Comparison of ENCODE assay signal across 13 mouse cellular contexts in genomic region chr2:17415347-17415746, GRCm38 (mm10).
DNase-seq lines count a peak whose midpoint lies in the region; ATAC-seq and TF ChIP-seq lines count a peak whose summit lies in the region.
"Had no signal": no experiment of that assay in that cellular context is flagged by ENCODE, and none has a peak within 500 bp of the region (broad histone marks: within the 10 kb centered on the region; RNA-seq: fewer than 3 reads in every experiment).

No protein-coding gene starts in this region.

- 19% methylated on average over 4 of the region's 4 CpGs for WGBS in kidney, postnatal 0 days
- 15% methylated on average over 4 of the region's 4 CpGs for WGBS in forebrain, postnatal 0 days

- TF ChIP-seq CTCF in kidney, postnatal 0 days (IDR thresholded peaks at IDR 0.05; ENCODE audit: low read depth): peak; percentile 78
- peak; percentile 65 for TF ChIP-seq CTCF in forebrain, postnatal 0 days (IDR thresholded peaks at IDR 0.05; ENCODE audit: low read depth)

- intact Hi-C loops in gastrocnemius, postnatal 36 days (cut with DNase I): loop anchor here (5.0 kb wide), 1 partner anchor 1058 kb away; the partner anchor contains the start of gene Plxdc2

- H3K4me1 ChIP-seq in kidney, postnatal 0 days (replicated peaks; ENCODE audit: insufficient read depth, low read length): no peaks in the 10 kb centered on the region
- no peaks in the 10 kb centered on the region for H3K4me1 ChIP-seq in forebrain, postnatal 0 days (ENCODE audit: insufficient read depth)
- H3K4me1 ChIP-seq: heart, embryonic 15.5 days; liver, embryonic 15.5 days had no signal

- H3K27ac ChIP-seq in kidney, postnatal 0 days: no peak overlapping the region
- no peak overlapping the region for H3K27ac ChIP-seq in forebrain, postnatal 0 days (ENCODE audit: low read depth, low read length)
- H3K27ac ChIP-seq: heart, embryonic 15.5 days; liver, embryonic 15.5 days had no signal

- no peak overlapping the region for H3K4me3 ChIP-seq in kidney, postnatal 0 days (replicated peaks; ENCODE audit: low read depth, low read length)
- no peak overlapping the region for H3K4me3 ChIP-seq in forebrain, postnatal 0 days (ENCODE audit: low read depth, low read length)
- H3K4me3 ChIP-seq: heart, embryonic 15.5 days; liver, embryonic 15.5 days had no signal

- DNase-seq in embryo, embryonic 10.5 days (ENCODE audit: low spot score): peak; percentile 43
- DNase-seq in embryo, embryonic 10 days (ENCODE audit: low spot score): no peak
- DNase-seq in kidney, postnatal 0 days (ENCODE audit: low spot score): peak; percentile 81
- DNase-seq in kidney, postnatal 36 days: no peak
- DNase-seq in CD4-positive, CD25-positive, alpha-beta regulatory T cell, adult 2 months (ENCODE audit: low read depth, low spot score): peak; percentile 22
- DNase-seq in forebrain, postnatal 0 days: peak; percentile 40
- no peak for DNase-seq in gastrocnemius, postnatal 36 days
- DNase-seq in right cerebral cortex, adult 18-20 months: no peak
- DNase-seq: cerebellum, postnatal 25 days; kidney, adult 2 months; layer of hippocampus, postnatal 36 days had no signal

- no peaks in the 10 kb centered on the region for H3K27me3 ChIP-seq in kidney, postnatal 0 days (ENCODE audit: insufficient read depth, low read length)
- no peaks in the 10 kb centered on the region for H3K27me3 ChIP-seq in forebrain, postnatal 0 days (ENCODE audit: insufficient read depth, low read length)
- H3K27me3 ChIP-seq: heart, embryonic 15.5 days; liver, embryonic 15.5 days had no signal

- H3K4me2 ChIP-seq in kidney, postnatal 0 days (ENCODE audit: low read length): no peak overlapping the region
- H3K4me2 ChIP-seq in forebrain, postnatal 0 days (ENCODE audit: low read depth): no peak overlapping the region
- H3K4me2 ChIP-seq: heart, embryonic 15.5 days; liver, embryonic 15.5 days had no signal

- H3K9ac ChIP-seq in kidney, postnatal 0 days (ENCODE audit: low read depth, low read length): no peak overlapping the region
- H3K9ac ChIP-seq in forebrain, postnatal 0 days: no peak overlapping the region
- H3K9ac ChIP-seq: heart, embryonic 15.5 days; liver, embryonic 15.5 days had no signal

- no peaks in the 10 kb centered on the region for H3K36me3 ChIP-seq in kidney, postnatal 0 days (ENCODE audit: insufficient read depth, low read length)
- no peaks in the 10 kb centered on the region for H3K36me3 ChIP-seq in forebrain, postnatal 0 days (ENCODE audit: insufficient read depth)
- H3K36me3 ChIP-seq: liver, embryonic 15.5 days had no signal

- no peaks in the 10 kb centered on the region for H3K9me3 ChIP-seq in kidney, postnatal 0 days (replicated peaks; ENCODE audit: low read length)
- H3K9me3 ChIP-seq in forebrain, postnatal 0 days (ENCODE audit: low read length): no peaks in the 10 kb centered on the region
- H3K9me3 ChIP-seq: heart, embryonic 15.5 days; liver, embryonic 15.5 days had no signal

- no peak for ATAC-seq in kidney, postnatal 0 days (replicated peaks; ENCODE audit: low FRiP score, low read depth)
- peak; percentile 29; the same call in 1 of the 2 replicates for ATAC-seq in forebrain, postnatal 0 days

Comparison
In these comparisons a context has a peak if more than half of its experiments do, and no peak if none do; other contexts are left out.
1. DNase-seq: peak in embryo, embryonic 10.5 days (single experiment), kidney, postnatal 0 days (single experiment), CD4-positive, CD25-positive, alpha-beta regulatory T cell, adult 2 months (single experiment) and forebrain, postnatal 0 days (single experiment); none in embryo, embryonic 10 days (single experiment), kidney, postnatal 36 days (0 of 2), gastrocnemius, postnatal 36 days (0 of 2) and right cerebral cortex, adult 18-20 months (single experiment).